Mouse (Mus musculus): ENCODE measurements around the gene Gm14401. TPM values are rescaled to one million over a fixed set of nuclear protein-coding genes. Genes with fewer than 3 reads are reported as not detected.
"Not testable (repeated sequence)": the region's sequence is repeated elsewhere in the genome, so short reads cannot be mapped to it uniquely, and the experiment has no call there.

Gene Gm14401
- polyA plus RNA-seq (2016; fragmentation: Nextera tagmentation; extraction: Ambion mirVana): not detected in 2 replicates

GRCm38 (mm10) chr2:177073432-177074423, at the start of gene Gm14401:
Gene Gm14401, plus strand, starts transcription at chr2:177074320.
- H3K9me3 ChIP-seq: peaks cover 21% of the 10 kb centered on the region
- ATAC-seq (ENCODE audit: low FRiP score, low read depth); H3K4me3 ChIP-seq; H3K4me2 ChIP-seq (replicated peaks); H3K27me3 ChIP-seq (replicated peaks); H3K9ac ChIP-seq; H3K4me1 ChIP-seq; H3K36me3 ChIP-seq; H3K27ac ChIP-seq: not testable (repeated sequence)
- 67% methylated on average over 7 of the region's 7 CpGs for WGBS

DNA sequence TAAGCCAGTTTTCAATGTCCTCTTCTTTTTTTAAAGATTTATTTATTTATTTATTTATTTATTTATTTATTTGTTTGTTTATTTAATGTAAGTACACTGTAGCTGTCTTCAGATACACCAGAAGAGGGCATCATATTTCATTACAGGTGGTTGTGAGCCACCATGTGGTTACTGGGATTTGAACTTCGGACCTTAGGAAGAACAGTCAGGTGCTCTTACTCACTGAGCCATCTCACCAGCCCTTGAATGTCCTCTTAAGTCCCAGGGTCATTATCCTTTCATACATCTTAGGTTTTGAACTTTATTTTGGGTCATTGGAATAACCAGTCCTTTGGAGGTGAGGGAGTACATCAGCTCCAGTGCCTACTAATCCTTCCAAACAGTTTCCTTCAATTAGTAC, 1.3 kb upstream of the Gm14401 start:
- not testable (repeated sequence) for H3K27me3 ChIP-seq (replicated peaks); H3K9ac ChIP-seq; H3K4me2 ChIP-seq (replicated peaks); H3K27ac ChIP-seq; H3K36me3 ChIP-seq; H3K4me1 ChIP-seq; H3K4me3 ChIP-seq; ATAC-seq (ENCODE audit: low FRiP score, low read depth)
- H3K9me3 ChIP-seq: peaks cover 21% of the 10 kb centered on the region
- WGBS: 85% methylated on average over 1 of the region's 1 CpGs

DNA sequence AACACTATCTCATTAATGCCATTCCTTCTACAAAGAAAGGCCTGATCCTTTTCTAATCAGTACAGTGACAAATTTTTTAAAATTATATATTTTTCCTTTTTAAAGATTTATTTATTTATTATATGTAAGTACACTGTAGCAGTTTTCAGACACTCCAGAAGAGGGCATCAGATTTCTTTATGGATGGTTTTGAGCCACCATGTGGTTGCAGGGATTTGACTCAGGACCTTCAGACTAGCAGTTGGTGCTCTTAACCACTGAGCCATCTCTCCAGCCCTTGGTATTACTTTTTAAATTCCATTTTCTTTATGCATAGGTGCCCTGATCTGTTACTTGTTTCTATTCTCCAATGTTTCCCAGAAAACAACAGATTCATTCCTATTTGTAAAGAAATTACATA, 895 bp downstream of the Gm14401 start:
- H3K36me3 ChIP-seq; H3K4me2 ChIP-seq (replicated peaks); H3K4me1 ChIP-seq; H3K4me3 ChIP-seq; H3K27me3 ChIP-seq (replicated peaks); ATAC-seq (ENCODE audit: low FRiP score, low read depth); H3K9ac ChIP-seq; H3K27ac ChIP-seq: not testable (repeated sequence)
- peaks cover 21% of the 10 kb centered on the region for H3K9me3 ChIP-seq

- H3K27ac ChIP-seq; H3K9me3 ChIP-seq; H3K4me1 ChIP-seq; H3K36me3 ChIP-seq; H3K4me2 ChIP-seq (replicated peaks); H3K9ac ChIP-seq; H3K4me3 ChIP-seq; ATAC-seq (ENCODE audit: low FRiP score, low read depth); H3K27me3 ChIP-seq (replicated peaks): not testable (repeated sequence)
- 82% methylated on average over 1 of the region's 1 CpGs for WGBS
Observed at GRCm38 (mm10) chr2:177079866-177080265, 5.7 kb downstream of the Gm14401 start.

DNA sequence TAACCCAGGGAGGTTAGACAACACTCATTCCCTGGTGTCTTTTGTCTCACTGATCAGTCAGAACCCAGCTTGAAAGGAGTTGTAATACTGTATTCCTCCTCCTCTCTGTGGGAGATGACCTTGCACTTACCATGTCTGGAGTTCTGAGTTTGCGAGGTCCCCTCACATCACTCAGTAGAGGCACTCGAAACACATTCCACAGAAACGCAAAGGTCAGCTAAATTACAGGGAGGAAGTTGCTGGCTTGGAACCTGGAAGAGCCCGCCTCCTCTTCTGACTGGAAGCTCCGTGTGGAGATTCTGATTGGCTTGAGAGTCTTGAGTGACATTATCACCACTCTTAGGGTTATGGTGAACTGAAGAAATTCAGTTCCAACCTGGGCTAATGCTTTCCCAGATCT, 35.0 kb downstream of the Gm14401 start:
- not testable (repeated sequence) for H3K9me3 ChIP-seq; ATAC-seq (ENCODE audit: low FRiP score, low read depth)
- 91% methylated on average over 5 of the region's 5 CpGs for WGBS

DNA sequence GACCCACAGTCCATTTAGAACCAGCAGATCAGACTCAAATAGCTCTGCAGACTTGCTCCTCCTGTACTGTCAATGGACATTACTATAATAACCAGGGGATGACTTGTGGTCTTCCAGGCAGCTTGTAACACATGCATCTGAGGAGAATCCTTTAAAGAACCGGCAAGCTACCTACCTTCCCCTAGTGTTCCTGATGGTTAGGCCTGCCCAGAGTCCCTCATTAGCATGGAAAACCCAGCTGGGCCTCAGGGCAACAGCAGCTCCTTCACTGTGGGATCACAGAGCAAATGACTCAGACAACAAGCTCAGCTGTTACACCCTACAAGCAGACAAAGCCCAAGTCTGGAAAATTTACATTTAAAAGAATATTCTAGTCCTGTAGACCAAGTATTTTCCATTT, 55.0 kb downstream of the Gm14401 start:
- 41% methylated on average over 1 of the region's 1 CpGs for WGBS
- H3K4me1 ChIP-seq; H3K4me3 ChIP-seq; H3K27me3 ChIP-seq (replicated peaks); ATAC-seq (ENCODE audit: low FRiP score, low read depth); H3K4me2 ChIP-seq (replicated peaks); H3K9me3 ChIP-seq; H3K9ac ChIP-seq; H3K27ac ChIP-seq; H3K36me3 ChIP-seq: not testable (repeated sequence)

More for the DNA sequence above, 35.0 kb downstream of the Gm14401 start:
- H3K4me2 ChIP-seq (replicated peaks); H3K9ac ChIP-seq; H3K27ac ChIP-seq; H3K36me3 ChIP-seq; H3K27me3 ChIP-seq (replicated peaks); H3K4me3 ChIP-seq; H3K4me1 ChIP-seq: not testable (repeated sequence)

Other genes starting within 250 kb of the Gm14401 start
- not detected in 2 replicates for gene Gm14408, start 243.2 kb upstream of the Gm14401 start, polyA plus RNA-seq (2016; fragmentation: Nextera tagmentation; extraction: Ambion mirVana)
- 9.1 and 10.4 TPM in 2 replicates for gene Gm14296, start 146.5 kb upstream of the Gm14401 start, polyA plus RNA-seq (2016; fragmentation: Nextera tagmentation; extraction: Ambion mirVana)
- 7.4 and 7.9 TPM in 2 replicates for gene Gm14419, start 73.4 kb upstream of the Gm14401 start, polyA plus RNA-seq (2016; fragmentation: Nextera tagmentation; extraction: Ambion mirVana)
- 25.8 and 27.4 TPM in 2 replicates for gene Gm14410, start 132.1 kb downstream of the Gm14401 start, polyA plus RNA-seq (2016; fragmentation: Nextera tagmentation; extraction: Ambion mirVana)
- not detected in 2 replicates for gene Gm14409, start 192.7 kb downstream of the Gm14401 start, polyA plus RNA-seq (2016; fragmentation: Nextera tagmentation; extraction: Ambion mirVana)
- gene Gm14412, start 250.0 kb downstream of the Gm14401 start, polyA plus RNA-seq (2016; fragmentation: Nextera tagmentation; extraction: Ambion mirVana): 0.16 TPM in 1 of 2 replicates, not detected in the other

All from neural tube, embryonic 12.5 days (tissue).